Comparison of ENCODE assay signal across 8 mouse cellular contexts in genomic region chr8:13159377-13159881, GRCm38 (mm10). TPM values are rescaled to one million over a fixed set of nuclear protein-coding genes. Genes with fewer than 3 reads are reported as not detected.
DNase-seq lines count a peak whose midpoint lies in the region; ATAC-seq and TF ChIP-seq lines count a peak whose summit lies in the region.

No protein-coding gene starts in this region.

- H3K9me3 ChIP-seq in CH12.LX (replicated peaks; ENCODE audit: low read length) = no peaks in the 10 kb centered on the region
- H3K9me3 ChIP-seq in limb, embryonic 10.5 days (replicated peaks) = no peaks in the 10 kb centered on the region
- H3K9me3 ChIP-seq in midbrain, embryonic 14.5 days (ENCODE audit: control insufficient read depth, low read length) = no peaks in the 10 kb centered on the region

- no peak for TF ChIP-seq EP300 in CH12.LX (IDR thresholded peaks at IDR 0.05; ENCODE audit: low read length)

- peak; percentile 36 for DNase-seq in gastrocnemius, postnatal 10 days
- DNase-seq in gastrocnemius, postnatal 25 days = no peak
- DNase-seq in CH12.LX (ENCODE audit: extremely low read depth) = no peak
- DNase-seq in limb, embryonic 10.5 days (ENCODE audit: low spot score) = no peak
- DNase-seq in midbrain, embryonic 14.5 days = no peak
- DNase-seq in spleen, adult 12 weeks (ENCODE audit: low spot score) = no peak
- no peak for DNase-seq in gastrocnemius, postnatal 14 days

- intact Hi-C loops in gastrocnemius, postnatal 14 days (cut with DNase I; ENCODE audit: low total_unique reads) = no loop called here

- H3K79me2 ChIP-seq in CH12.LX (replicated peaks; ENCODE audit: control insufficient read depth, extremely low read depth, insufficient read depth, poor library complexity, severe bottlenecking) = peaks cover 22% of the 10 kb centered on the region; the same call in 1 of the 2 replicates

- H3K4me1 ChIP-seq in CH12.LX (ENCODE audit: control insufficient read depth in 1 of 2, insufficient read depth in 2 of 2) = peaks cover 13 to 52% of the 10 kb centered on the region in 2 experiments
- H3K4me1 ChIP-seq in limb, embryonic 10.5 days = peaks cover 16% of the 10 kb centered on the region
- H3K4me1 ChIP-seq in midbrain, embryonic 14.5 days (ENCODE audit: control insufficient read depth, insufficient read depth, low read length) = peaks cover 11% of the 10 kb centered on the region; the same call in 1 of the 2 replicates

- dilution Hi-C loops in CH12.LX (cut with MboI; ENCODE audit: extremely low pct_ligation_motif_present, extremely low pct_unique_long_range_greater_than_20kb, low sequenced_read_pairs) = no loop called here

- TF ChIP-seq POLR2A in CH12.LX (IDR thresholded peaks at IDR 0.05; ENCODE audit: low read depth, low read length) = no peak

- H3K4me2 ChIP-seq in CH12.LX (ENCODE audit: insufficient read depth, low read depth, poor library complexity, severe bottlenecking) = peak overlapping the region; percentile 73
- H3K4me2 ChIP-seq in midbrain, embryonic 14.5 days (ENCODE audit: low read length) = peak overlapping the region; percentile 91

- ATAC-seq in erythroblast, adult 5-6 weeks (replicated peaks; ENCODE audit: low FRiP score, poor library complexity, severe bottlenecking) = peak; percentile 64
- ATAC-seq in midbrain, embryonic 14.5 days (ENCODE audit: low FRiP score, low TSS enrichment) = peak; percentile 76

- in situ Hi-C loops in CH12.LX (cut with MboI; ENCODE audit: low pct_ligation_motif_present, low pct_unique_long_range_greater_than_20kb, low sequenced_read_pairs) = no loop called here

- H3K9ac ChIP-seq in CH12.LX (ENCODE audit: insufficient read depth, low read depth) = peak overlapping the region; percentile 86
- peak overlapping the region; percentile 96 for H3K9ac ChIP-seq in midbrain, embryonic 14.5 days (replicated peaks; ENCODE audit: low read length)

- TF ChIP-seq RAD21 in CH12.LX (IDR thresholded peaks at IDR 0.05; ENCODE audit: low read depth, low read length) = no peak

- H3K27me3 ChIP-seq in CH12.LX (replicated peaks) = peaks cover 18% of the 10 kb centered on the region
- H3K27me3 ChIP-seq in limb, embryonic 10.5 days (ENCODE audit: low read depth, poor library complexity, severe bottlenecking) = no peaks in the 10 kb centered on the region
- no peaks in the 10 kb centered on the region for H3K27me3 ChIP-seq in midbrain, embryonic 14.5 days (ENCODE audit: control insufficient read depth, insufficient read depth, low read length)

- peak overlapping the region; percentile 71 to 80 (median 76) for H3K4me3 ChIP-seq in CH12.LX (replicated peaks in 1 of 3; ENCODE audit: low read depth in 2 of 3, low read length in 2 of 3, poor library complexity in 1 of 3)
- H3K4me3 ChIP-seq in limb, embryonic 10.5 days = peak overlapping the region; percentile 99
- peak overlapping the region; percentile 96 for H3K4me3 ChIP-seq in midbrain, embryonic 14.5 days (replicated peaks; ENCODE audit: low read depth, low read length)

- 1% methylated on average over 49 of the region's 49 CpGs for WGBS in limb, embryonic 10.5 days
- WGBS in midbrain, embryonic 14.5 days = under 1% methylated on average over 43 of the region's 49 CpGs

- H3K27ac ChIP-seq in CH12.LX (ENCODE audit: insufficient read depth, low read depth) = no peak overlapping the region
- peak overlapping the region; percentile 89 for H3K27ac ChIP-seq in limb, embryonic 10.5 days
- peak overlapping the region; percentile 68; the same call in 1 of the 2 replicates for H3K27ac ChIP-seq in midbrain, embryonic 14.5 days (replicated peaks; ENCODE audit: low read depth, low read length)

- no peak for TF ChIP-seq CTCF in CH12.LX (conservative IDR thresholded peaks at IDR 0.05 in 1 of 2, IDR thresholded peaks at IDR 0.05 in 1 of 2; ENCODE audit: low read depth in 2 of 2, low read length in 2 of 2)

- H3K36me3 ChIP-seq in CH12.LX (replicated peaks in 1 of 2; ENCODE audit: control insufficient read depth in 1 of 2, insufficient read depth in 1 of 2, low read length in 1 of 2) = peaks cover 0 to 3% of the 10 kb centered on the region in 2 experiments
- no peaks in the 10 kb centered on the region; the same call in 1 of the 2 replicates for H3K36me3 ChIP-seq in limb, embryonic 10.5 days
- H3K36me3 ChIP-seq in midbrain, embryonic 14.5 days (ENCODE audit: control insufficient read depth, insufficient read depth, low read length) = peaks cover 1% of the 10 kb centered on the region; the same call in 1 of the 2 replicates

TF ChIP-seq in CH12.LX, 34 proteins besides CTCF, POLR2A, EP300 and RAD21:
- TF ChIP-seq UBTF (IDR thresholded peaks at IDR 0.05; ENCODE audit: low read depth, low read length) (0 out of 2 replicates have a peak, but pooled peaks have one; percentile 49), IRF4 (IDR thresholded peaks at IDR 0.05; ENCODE audit: low read depth, low read length) (no peak)
TF ChIP-seq in CH12.LX: peak in this region for 1.

RNA-seq across cellular contexts. Expression of gene Lamp1, which starts 0.5 kb away (rescaled TPM):
- 100 to 1,000 TPM; 234 to 237 TPM for total RNA-seq in gastrocnemius, postnatal 10 days (2021)
- total RNA-seq in gastrocnemius, postnatal 25 days (2021) = 100 to 1,000 TPM; 294 to 322 TPM
- total RNA-seq in CH12.LX (2012; rRNA removed) (67.0 and 69.4 TPM in 2 replicates), CH12.LX (2014; rRNA removed) (51.0 and 56.7 TPM in 2 replicates)
- polyA plus RNA-seq in CH12.LX (2012; ENCODE audit: insufficient read length, low read depth) = 64.3 TPM in 2 replicates
- total RNA-seq in erythroblast, adult 5-6 weeks (2015; ENCODE audit: low replicate concordance) = 101 and 131 TPM in 2 replicates
- 103 and 130 TPM in 2 replicates for total RNA-seq in erythroblast, adult 5-6 weeks (2017; ENCODE audit: low replicate concordance)
- polyA plus RNA-seq in limb, embryonic 10.5 days (2016; fragmentation: Nextera tagmentation; extraction: Ambion mirVana) = 186 and 196 TPM in 2 replicates
- 252 and 292 TPM in 2 replicates for polyA plus RNA-seq in midbrain, embryonic 14.5 days (2014; fragmentation: Nextera tagmentation; extraction: Ambion mirVana)
- total RNA-seq in gastrocnemius, postnatal 14 days (2021) = 100 to 1,000 TPM; 222 to 232 TPM

RNA-seq across cellular contexts. Expression of gene Grtp1, which starts 41.0 kb away (rescaled TPM):
- 10 to 100 TPM in 1 of 2 experiments, 1 to 10 TPM in 1; 9.8 to 14.0 TPM for total RNA-seq in gastrocnemius, postnatal 10 days (2021)
- total RNA-seq in gastrocnemius, postnatal 25 days (2021) = 10 to 100 TPM; 16.3 to 17.3 TPM
- 0.04 TPM in 2 replicates for total RNA-seq in CH12.LX (2012; rRNA removed)
- not detected in 2 replicates for total RNA-seq in CH12.LX (2014; rRNA removed)
- 0.13 and 0.19 TPM in 2 replicates for polyA plus RNA-seq in CH12.LX (2012; ENCODE audit: insufficient read length, low read depth)
- total RNA-seq in erythroblast, adult 5-6 weeks (2015; ENCODE audit: low replicate concordance) = 5.0 and 6.3 TPM in 2 replicates
- total RNA-seq in erythroblast, adult 5-6 weeks (2017; ENCODE audit: low replicate concordance) = 1.6 and 4.3 TPM in 2 replicates
- polyA plus RNA-seq in limb, embryonic 10.5 days (2016; fragmentation: Nextera tagmentation; extraction: Ambion mirVana) = 16.0 and 18.8 TPM in 2 replicates
- 15.9 and 17.6 TPM in 2 replicates for polyA plus RNA-seq in midbrain, embryonic 14.5 days (2014; fragmentation: Nextera tagmentation; extraction: Ambion mirVana)
- total RNA-seq in gastrocnemius, postnatal 14 days (2021) = 10 to 100 TPM; 10.1 to 12.4 TPM

RNA-seq across cellular contexts. Expression of gene Cul4a, which starts 54.0 kb away (rescaled TPM):
- total RNA-seq in gastrocnemius, postnatal 10 days (2021) = 10 to 100 TPM; 92.3 to 92.4 TPM
- 10 to 100 TPM; 62.2 to 66.4 TPM for total RNA-seq in gastrocnemius, postnatal 25 days (2021)
- total RNA-seq in CH12.LX (2012; rRNA removed) = 21.4 and 23.9 TPM in 2 replicates
- total RNA-seq in CH12.LX (2014; rRNA removed) = 25.6 and 27.0 TPM in 2 replicates
- polyA plus RNA-seq in CH12.LX (2012; ENCODE audit: insufficient read length, low read depth) = 14.1 and 15.6 TPM in 2 replicates
- total RNA-seq in erythroblast, adult 5-6 weeks (2015; ENCODE audit: low replicate concordance) = 390 and 405 TPM in 2 replicates
- total RNA-seq in erythroblast, adult 5-6 weeks (2017; ENCODE audit: low replicate concordance) = 552 and 664 TPM in 2 replicates
- polyA plus RNA-seq in limb, embryonic 10.5 days (2016; fragmentation: Nextera tagmentation; extraction: Ambion mirVana) = 92.4 and 104 TPM in 2 replicates
- polyA plus RNA-seq in midbrain, embryonic 14.5 days (2014; fragmentation: Nextera tagmentation; extraction: Ambion mirVana) = 49.9 and 76.6 TPM in 2 replicates
- 10 to 100 TPM; 73.3 to 76.9 TPM for total RNA-seq in gastrocnemius, postnatal 14 days (2021)

RNA-seq across cellular contexts. Expression of gene Pcid2, which starts 54.2 kb away (rescaled TPM):
- total RNA-seq in gastrocnemius, postnatal 10 days (2021) = 10 to 100 TPM; 10.7 to 11.1 TPM
- 1 to 10 TPM; 7.1 to 8.0 TPM for total RNA-seq in gastrocnemius, postnatal 25 days (2021)
- 21.6 and 24.2 TPM in 2 replicates for total RNA-seq in CH12.LX (2012; rRNA removed)
- 23.1 and 23.9 TPM in 2 replicates for total RNA-seq in CH12.LX (2014; rRNA removed)
- polyA plus RNA-seq in CH12.LX (2012; ENCODE audit: insufficient read length, low read depth) = 28.5 and 32.5 TPM in 2 replicates
- 7.5 and 8.6 TPM in 2 replicates for total RNA-seq in erythroblast, adult 5-6 weeks (2015; ENCODE audit: low replicate concordance)
- 7.8 and 12.1 TPM in 2 replicates for total RNA-seq in erythroblast, adult 5-6 weeks (2017; ENCODE audit: low replicate concordance)
- 62.9 and 65.8 TPM in 2 replicates for polyA plus RNA-seq in limb, embryonic 10.5 days (2016; fragmentation: Nextera tagmentation; extraction: Ambion mirVana)
- 31.1 and 39.7 TPM in 2 replicates for polyA plus RNA-seq in midbrain, embryonic 14.5 days (2014; fragmentation: Nextera tagmentation; extraction: Ambion mirVana)
- total RNA-seq in gastrocnemius, postnatal 14 days (2021) = 1 to 10 TPM; 6.7 to 8.4 TPM

Comparison
In these comparisons a context has a peak if more than half of its experiments do, and no peak if none do; other contexts are left out.
1. RNA of gene Cul4a, which starts 54.0 kb away (total RNA-seq): 390 to 664 TPM in erythroblast, adult 5-6 weeks; 92.3 to 92.4 TPM in gastrocnemius, postnatal 10 days, 73.3 to 76.9 TPM in gastrocnemius, postnatal 14 days, 62.2 to 66.4 TPM in gastrocnemius, postnatal 25 days and 21.4 to 27.0 TPM in CH12.LX; every median in the first group is over 4 times any median in the second.
2. Peak in every context shown above with its lines, with median percentiles within 50 percentile points of each other: H3K4me3 ChIP-seq.